Mouse (Mus musculus) layer of hippocampus, adult 9-10 months (tissue): Measurements from ENCODE around the gene Dnajc6.

ENCODE experiments used
- DNase-seq: peaks from one replicate; pipeline ENCODE4 v3.0.0; 2022; ENCODE audit warnings: low spot score

The Dnajc6 gene

DNA sequence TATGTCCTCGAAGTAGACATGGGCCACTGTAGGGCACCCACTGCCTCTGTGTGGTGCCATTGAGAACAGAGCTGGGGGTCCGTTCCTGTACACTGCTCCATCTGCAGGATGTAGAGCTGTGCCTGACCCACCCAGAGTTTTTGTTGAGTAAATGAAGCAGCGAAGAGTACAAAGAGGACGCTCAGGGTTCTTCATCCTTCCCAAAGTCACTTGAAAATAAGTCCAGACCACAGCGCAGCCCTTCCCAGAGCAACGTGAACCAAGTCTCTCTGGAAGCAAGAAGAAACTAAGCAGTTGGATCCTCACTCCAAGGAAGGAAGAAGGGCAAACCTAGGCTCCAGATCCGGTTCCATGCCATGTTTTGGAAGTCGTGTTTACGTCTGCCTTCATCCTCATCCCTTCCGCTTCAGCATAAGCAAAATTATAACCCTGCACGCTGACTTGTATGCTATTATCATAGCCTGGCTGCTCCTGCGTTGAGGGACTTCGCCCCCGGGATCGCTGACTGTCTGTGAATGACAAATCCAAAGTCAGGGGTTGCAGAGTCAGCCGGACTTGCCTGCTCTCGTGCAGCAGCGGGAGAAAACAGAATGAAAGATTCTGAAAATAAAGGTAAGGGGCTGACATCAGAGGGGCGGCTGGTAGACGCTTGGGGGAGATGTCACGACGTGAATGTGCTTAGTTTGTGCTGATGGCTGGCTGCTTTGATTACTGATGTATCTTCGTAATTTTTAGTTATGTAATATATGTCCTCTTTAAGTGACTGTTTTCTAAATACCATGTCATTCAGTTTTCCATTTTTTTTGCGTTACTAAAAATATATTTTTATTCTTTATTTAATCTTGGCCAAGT is 11.3 kb downstream of the Dnajc6 start:
- peak; percentile 35 for DNase-seq

DNA sequence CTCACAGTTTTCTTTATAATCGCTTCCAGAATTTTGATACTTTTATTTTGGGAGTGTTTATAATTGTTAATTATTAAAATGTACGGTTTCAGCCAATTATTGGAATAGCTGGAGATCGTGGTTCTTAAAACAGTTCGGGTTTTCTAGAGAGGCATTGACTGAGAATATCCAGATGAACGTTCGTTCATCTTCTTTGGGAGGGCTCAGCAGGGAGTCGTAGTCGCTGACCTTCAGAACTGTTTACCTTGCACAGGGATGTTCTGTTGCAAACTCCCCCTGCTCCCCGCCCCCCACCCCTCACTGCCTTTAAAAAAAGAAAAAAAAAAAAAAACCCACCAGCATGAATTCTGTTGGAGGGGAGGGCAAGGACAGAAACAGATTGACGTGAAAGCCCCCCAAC is 12.0 kb downstream of the Dnajc6 start:
- no peak for DNase-seq

DNA sequence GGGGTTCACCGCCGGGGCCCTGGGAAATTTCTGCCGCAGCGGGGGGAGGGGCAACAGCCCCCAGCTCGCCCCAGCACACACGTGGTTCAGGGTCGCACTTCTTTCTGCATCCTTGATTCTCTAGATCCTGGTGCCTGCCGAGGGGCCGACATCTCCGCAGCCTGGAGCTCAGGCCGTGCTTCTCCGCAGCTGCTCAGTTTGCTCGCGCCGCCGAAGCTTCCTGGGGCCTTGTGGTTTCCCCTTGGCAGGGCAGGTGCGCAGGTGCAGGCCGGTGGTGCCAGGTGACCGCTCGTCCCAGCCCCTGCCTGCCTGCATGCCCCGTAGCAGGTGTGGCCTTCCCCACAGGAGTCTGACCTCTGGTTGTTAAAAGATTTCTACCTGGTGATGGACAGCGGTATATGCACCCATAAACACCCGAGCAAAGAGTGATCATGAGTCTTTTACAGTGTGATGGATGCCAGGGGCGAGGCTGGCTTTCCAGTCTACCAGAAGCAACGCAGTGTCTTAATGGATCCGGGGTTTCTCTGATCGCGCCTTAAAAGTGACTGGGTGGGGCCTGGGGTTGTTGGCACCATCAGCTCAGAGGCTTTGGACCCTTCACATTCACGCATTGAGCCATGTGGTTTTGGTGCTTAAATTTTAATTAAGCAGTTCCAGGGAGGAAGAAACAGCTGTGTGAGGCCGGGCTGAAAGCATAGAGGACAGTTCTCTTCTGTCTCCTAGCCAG is 12.6 kb downstream of the Dnajc6 start:
- DNase-seq = no peak

DNA sequence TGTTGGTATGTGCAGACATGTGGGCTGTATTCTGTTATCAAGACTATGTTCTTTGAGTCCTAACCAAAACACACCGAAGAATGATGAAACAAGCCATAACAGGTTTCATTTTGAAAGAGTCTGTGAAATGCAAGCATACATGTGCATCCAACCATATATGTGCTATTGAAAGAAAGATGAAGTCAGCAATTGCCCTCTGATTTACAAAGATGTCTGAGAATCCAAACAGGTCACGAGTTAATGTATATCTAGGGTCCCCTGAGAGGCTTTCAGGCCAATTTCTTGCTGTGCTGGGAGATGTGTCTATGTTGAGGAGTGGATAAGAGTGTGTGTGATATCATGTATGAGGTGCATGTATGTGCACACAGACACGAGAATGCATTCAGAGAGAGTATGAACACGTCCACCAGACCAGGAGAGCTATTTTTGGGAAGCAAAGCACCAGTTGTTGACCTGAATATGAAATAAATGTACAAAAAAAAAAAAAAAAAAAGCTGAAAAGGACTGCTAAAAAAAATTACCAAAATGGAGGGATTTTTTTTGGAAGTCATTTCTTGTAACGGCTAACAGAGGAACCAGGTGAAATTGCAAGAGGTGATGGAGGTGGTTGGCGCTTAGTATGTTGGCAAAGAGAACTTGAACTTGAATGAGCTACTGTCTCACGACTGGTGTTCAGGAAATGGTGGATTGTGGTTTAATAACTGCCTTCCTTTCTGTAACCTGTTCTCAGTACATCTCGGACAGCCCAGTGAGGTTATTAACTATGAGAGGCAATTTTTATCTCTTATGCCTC is 13.9 kb downstream of the Dnajc6 start:
- no peak for DNase-seq

DNA sequence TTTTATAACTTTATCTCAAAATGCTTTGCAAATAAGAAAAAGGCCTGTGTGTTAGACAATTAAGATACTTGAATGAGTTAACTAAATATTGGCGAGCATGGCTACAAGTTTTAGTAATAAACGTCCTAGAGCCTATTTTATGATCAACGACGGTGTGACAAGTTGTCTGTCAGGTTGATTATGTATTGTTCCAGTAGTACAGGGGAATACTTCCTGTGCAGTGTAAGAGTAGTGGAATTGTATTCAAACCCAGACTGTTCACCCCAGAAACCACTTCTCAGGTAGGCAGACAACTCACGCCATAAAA is 14.4 kb downstream of the Dnajc6 start:
- no peak for DNase-seq

DNA sequence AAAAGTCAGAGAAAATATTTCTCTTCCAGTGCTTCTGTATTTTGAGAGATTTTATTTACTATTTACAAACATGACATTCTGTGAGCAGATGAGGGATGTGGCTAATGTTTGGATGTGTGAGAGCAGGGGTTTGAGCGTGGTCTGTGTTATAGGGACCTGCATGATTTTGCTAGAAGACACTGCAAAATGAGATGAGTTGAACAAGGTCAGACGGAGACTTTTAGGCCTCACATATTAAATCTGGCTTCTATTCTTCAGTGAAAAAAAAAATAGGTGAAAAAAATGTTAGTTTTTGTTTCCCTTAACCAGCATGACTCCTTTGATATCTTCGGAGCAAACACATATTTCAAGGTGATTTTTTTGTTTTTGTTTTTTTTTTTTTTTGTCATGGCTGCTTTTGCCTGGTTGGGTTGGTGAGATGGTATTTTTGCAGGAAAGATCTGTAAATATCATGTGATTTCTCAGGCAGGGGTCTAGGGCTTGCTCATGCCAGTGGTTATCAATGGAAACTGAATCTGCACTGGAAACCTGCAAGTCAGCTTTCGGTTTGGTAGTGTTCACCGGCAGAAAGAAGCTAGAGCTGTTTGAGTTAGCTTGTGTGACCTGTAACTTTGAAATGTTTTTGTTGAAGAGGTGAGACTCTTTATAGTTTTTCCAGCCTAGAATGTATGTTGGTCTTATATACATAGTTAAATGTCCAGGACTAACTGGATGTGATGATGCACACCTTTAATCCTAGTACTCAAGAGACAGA is 15.5 kb downstream of the Dnajc6 start:
- no peak for DNase-seq

DNA sequence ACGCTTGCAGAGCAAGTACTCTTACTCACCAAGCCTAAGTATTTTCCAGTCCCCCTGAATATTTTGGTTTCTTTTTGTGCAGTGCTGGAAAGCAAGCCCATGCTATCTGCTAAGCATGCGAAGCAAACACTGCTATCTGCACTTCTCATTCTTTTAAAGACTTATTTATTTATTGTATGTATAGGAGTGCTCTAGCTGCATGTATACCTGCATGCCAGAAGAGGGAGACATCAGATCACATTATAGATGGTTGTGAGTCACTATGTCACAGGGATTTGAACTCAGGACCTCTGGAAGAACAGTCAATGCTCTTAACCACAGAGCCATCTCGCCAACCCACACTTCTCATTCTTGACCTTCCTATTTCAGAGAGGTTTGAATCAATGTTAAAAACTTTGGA is 16.8 kb downstream of the Dnajc6 start:
- DNase-seq = no peak

DNA sequence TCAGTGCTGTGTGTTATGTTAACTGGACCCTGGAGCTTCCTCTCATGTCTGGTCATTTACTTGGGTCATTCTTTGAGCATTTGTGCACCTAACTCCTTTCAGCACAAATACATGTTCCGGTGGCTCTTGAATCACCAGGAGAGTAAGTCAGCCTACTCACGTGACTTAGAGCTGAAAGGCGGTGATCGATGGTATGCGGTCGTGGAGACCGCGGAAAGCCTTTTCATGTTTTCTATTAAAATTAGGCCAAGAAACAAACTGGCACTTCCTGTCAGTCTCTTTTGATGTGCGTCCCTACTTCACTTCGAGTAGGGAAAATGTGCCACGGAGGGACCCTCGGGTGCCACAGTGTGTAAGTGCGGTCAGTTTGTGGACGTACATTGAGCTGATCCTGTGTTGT is 19.4 kb downstream of the Dnajc6 start:
- no peak for DNase-seq

DNA sequence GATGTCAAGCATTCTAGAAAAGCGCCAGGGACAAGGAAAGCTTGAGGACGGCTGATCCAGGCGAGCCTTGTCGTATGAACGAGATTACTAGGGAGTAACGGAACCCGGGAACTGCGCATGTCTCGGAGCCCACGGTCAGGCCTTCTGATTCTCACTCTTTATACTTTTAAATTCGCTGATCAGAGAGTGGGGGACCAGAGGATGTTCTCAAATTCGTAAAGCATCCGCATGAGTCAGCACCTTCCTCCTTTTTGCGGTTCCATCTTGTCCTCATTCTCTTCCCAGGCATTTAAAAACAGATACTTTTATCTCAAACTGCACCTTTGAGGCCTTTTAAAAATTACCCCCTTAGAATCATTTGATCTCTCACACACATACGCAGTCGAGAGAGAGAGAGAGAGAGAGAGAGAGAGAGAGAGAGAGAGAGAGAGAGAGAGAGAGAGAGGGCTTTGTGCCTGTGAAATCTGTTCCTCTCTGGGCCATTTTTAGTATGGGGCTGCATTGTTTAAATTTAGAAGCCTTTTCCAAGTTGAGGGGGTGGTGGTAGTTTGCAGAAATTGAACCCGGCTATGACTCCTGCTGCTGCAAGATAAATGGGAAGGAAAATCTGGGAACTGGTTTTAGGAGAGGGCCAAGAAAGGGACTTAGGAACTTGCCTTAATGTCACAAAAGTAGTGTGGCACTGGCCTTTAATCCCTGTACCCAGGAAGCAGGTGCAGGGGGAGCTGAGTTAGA is 20.2 kb downstream of the Dnajc6 start:
- DNase-seq = no peak

DNA sequence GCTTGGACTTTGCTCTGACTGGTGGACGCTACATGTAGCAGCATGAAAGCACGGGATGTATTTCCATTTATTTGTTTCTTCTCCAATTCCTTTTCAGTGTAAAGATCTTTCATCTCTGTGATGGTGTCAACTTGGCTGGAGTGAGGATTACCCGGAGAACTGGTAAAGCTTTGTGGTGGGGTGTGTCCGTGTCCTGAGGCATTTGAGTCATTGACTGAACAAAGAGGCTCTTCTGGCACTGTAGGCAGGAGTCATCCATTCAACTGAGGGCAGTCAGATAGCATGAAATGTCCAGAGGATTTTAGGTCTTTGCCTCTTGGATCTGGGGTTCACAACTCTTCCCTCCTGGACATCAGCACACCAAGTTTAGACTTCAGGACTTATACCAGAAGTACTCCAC is 35.5 kb downstream of the Dnajc6 start:
- DNase-seq = no peak

DNA sequence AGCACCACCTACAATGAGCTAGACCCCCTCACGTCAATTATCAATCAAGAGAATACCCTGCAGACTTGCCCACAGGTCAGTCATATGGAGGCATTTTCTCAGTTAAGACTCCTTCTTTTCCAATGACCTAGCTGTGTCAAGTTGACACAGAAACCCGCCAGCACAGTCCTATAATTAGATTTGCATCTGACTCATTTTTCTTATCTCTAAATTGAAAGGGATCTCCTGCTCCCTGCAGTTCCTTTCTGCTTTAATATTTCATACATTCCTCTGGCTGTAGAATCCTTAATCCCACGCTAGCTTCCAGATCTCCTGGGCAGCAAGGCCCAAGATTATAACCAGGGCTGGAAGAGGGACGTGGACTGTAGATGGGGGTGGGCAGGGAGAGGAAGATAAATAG is 44.1 kb downstream of the Dnajc6 start:
- DNase-seq = no peak

DNA sequence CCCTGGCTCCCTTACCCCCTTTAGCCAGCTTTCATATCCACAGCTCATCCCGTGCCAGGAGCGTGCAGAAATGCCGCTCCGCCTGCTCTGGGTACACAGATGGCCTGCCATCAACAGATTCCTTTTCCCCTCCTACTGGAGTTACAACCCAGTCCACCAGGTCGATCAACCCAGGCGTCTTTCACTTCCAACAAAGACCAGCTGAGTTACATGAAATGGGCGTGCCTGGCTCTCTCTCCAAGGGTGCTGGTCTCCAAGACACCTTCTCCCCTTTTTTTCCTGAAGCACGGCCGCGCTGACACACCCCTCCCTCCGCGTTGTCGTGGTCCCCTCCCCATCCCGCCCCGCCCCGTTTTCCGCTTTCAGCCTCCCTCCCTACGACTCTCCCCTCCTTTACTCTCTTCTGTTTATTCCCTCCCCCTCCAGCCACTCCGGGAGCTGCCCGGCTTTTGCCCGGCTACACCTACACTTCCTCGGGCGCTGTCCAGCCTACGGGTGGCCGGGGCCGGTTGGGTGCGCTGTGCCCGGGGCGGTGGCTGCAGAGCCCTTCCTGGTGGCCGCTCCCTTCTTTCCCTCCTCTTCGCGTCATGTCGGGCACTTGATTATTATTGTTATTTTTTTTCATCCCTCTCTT is 53.6 kb downstream of the Dnajc6 start:
- DNase-seq = no peak

DNA sequence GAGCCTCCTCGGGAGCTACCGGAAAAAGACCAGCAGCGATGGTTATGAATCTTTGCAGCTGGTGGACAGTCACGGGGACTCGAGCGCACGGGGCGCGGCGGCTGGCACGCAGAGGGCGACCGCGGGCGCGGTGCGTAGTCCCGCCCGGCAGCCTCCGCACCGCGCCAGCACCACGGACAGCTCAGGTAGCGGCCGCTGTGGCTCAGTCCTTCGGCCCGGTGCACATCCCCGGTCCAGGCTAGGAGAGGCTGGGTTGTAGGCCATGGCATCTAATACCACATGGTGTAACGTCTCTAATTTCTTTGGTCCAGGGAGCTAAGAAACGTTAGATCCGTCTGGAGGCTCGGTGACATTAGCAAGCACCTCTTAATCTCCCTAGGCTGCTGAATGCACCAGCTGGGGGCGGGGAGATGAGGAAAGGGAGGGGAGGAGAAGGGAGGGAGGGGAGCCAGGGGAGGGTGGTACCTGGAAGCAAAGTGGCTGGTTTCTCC is 54.3 kb downstream of the Dnajc6 start:
- no peak for DNase-seq

DNA sequence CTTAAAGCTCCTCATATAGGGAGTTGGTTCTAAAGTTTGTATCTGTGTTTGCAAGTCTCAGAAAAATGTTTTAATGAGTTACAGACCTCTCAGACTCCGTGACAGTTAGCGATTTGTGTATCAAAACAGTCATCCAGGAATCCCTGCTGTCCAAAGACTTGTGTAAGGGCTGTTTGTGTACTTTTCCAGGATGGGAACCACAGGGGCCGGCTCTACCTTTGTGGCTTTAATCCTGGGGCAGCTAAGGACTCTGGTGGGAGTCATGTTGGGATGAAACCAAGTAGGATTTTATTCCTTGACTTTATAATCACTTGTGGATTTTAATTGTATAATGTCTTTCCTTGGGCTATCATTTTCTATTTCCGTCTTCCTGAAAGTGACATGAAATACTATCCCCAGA is 55.0 kb downstream of the Dnajc6 start:
- no peak for DNase-seq

DNA sequence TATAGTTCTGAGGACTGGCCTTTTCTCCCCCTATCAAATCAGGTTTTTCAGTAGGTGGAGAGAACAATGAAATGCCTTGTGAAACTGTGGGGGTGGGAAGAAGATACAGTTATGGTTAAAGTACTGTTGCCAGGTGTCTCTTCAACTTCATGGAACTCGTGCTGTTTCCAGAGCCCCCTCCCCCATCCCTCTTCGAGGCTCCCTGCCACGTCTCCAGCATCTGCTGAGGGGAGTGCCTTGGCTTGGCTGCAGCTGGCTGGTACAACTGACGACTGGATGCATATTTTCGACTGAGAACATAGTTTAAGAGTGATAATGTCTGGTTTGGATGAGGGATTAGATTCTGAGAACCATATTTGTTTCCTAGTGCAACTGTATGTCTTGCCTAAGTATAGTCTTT is 55.9 kb downstream of the Dnajc6 start:
- DNase-seq = no peak

DNA sequence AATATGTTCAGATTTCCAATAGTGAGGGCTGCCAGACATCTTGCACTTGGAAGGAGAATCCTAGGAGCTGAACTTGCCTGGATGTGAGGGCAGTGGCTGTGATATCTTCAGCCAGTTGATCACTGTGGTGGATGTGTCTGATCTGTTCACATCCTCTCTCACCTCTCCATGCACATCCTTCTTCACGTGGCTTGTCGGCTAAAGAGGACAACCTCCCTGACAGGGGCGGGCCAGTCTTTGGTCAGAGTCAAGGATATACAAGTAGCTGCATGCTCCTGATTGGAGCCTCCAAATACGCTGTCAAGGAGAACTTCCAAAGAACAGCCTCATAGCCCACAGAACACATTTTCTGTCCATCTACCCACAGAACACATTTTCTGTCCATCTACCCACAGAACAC is 58.6 kb downstream of the Dnajc6 start:
- DNase-seq = no peak

DNA sequence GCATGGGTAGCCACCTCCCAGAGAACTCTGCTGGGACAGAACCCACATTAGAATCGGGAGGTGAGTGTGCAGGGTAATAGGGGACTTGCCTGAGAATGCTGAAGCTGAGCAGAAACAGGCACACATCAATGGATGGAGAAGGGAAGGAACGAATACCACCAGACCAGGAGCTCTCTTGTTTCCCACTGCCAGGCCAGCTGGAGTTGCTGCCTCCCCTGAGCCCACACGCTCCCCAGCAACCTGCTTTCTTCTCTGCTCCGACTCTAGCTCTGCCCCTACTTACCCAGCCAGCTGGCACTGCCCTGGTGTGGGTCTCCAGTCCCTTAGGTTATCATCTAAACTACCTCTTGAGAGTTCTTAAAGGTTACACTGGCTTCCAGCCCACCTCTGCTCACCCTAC is 63.7 kb downstream of the Dnajc6 start:
- no peak for DNase-seq

DNA sequence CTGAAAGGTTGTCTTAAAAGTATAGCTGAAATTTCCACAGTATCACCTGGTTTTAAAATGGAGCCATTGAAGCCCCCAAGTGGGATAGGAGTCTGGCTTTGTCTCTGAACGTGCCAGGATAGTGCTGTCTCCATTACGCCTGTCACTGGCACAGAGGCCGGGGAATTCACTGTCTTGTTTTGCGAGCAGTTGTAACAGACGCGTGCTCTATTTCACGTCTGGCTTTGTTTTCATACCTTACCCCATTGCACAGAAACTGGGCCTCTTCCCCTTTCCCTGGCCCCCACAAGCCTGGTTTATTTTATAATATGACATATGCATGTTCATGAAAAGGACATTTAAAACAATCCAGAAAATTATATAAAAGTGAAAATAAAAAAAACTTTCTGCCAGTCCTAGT is 66.4 kb downstream of the Dnajc6 start:
- no peak for DNase-seq

DNA sequence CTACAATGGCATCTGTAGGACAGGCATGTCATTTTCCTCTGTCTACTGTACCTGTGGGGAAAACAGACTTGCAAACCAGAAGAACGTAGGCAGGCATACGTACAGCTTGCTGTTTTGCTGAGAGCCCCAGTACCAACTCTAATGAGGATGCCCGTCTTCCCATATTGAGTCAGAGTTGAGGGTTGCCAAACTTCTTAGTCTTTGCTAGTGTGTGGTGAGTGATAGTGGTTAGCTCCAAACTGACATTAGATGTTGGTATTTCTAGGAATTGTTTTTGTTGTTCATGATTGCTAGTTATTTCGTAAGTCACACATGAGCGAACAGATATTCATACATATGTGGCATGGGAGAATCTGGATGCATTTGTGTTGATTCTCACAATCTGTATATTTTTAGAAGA is 67.2 kb downstream of the Dnajc6 start:
- DNase-seq = no peak

DNA sequence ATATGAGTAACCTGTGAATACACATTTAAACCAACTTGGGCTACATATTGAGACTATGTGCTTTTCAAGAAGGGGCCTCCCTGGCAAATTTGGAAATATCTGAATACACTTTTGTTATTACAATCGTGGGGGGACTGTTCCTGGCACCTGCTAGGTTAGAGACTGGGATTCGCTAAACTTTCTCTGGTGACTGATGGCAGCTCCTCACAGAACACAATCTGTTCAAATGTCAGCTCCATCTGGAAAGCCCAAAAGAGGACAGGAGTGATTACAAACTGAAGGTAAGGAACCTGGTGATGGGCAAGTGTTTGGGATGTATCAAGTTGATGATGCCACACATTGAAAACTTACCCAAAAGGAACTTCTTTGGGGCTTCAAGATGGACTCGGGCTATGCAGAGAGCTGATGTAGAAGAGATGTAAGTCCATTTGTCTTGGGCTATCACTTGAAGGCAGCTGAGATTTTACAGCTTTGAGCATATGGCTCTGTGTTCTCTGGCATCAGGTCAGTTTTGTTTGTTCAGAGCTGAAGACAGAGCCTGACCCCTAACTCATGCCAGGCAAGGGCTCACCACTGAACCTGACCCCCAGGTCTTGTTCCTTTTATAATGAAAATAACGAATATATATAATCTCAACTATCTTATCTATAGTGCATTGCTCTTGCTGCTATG is 68.4 kb downstream of the Dnajc6 start:
- no peak for DNase-seq
